Mouse (Mus musculus): Measurements from ENCODE around the gene Clpp.
A peak's percentile ranks its signal among the peaks of the same experiment; 100 is the strongest.

Gene Clpp

DNA sequence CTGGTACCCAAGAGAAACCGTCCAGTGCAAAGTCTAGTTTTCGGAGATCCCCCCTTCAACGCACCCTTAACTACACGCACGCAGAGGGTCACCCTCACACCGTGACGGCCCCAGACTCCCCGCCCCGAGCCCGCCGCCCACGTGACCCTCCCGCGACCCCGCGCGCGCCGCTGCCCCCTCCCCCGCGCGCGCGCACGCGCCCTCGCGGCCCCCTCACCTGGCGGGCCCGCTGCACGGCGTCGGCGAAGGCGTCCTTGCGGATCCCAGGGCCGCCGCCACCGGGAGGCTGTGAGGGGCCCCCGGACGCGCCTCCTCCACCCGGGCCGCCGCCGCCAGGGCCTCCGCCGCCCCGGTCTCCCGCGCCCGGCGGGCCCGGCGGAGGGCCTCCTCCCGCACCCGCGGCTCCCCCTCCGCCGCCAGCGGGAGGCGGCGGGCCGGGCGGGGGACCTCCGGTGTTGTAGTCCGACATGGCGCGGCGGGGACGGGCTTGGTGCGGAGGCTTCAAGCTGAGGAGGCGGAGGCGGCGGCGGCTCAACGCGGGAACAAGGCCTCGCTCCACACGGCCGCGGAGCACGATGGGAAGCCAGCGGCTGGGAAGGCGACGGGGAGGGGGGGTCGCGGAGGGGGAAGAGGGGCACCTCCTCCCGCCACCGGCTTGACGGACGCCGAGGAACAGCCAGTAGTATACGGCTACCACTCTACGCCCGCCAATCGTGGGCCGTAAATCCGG is 41.0 kb downstream of the Clpp start, which contains the start of gene Khsrp:
Khsrp (minus strand) TSS at position 592 of the 730 bp plus-strand sequence.
- no peak for DNase-seq (ENCODE audit: low read depth, low spot score)

- DNase-seq (ENCODE audit: low read depth, low spot score), result peak; percentile 100
Observed at GRCm38 (mm10) chr17:57031661-57032420, 41.7 kb downstream of the Clpp start.

DNA sequence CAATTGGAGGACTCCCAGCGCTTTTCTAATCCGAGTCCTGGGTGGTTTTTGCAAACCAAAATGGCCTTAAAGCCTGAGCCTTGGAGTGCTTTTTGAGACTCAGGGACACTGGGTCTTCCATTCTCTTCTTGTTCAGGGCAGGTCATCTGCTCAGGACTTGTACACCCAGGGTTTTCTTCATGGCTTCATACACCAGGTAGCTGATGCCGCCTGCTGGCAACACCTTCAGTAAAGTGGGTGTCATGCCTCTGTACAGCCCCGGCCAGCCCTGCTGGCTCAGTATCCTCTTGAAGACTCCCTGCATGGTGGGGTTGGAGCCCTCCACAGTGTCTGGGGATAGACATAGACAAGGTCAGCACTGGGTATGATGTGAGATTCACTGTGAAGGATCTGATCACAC is 42.7 kb downstream of the Clpp start:
- DNase-seq (ENCODE audit: low read depth, low spot score), result no peak

GRCm38 (mm10) chr17:57038978-57039377 is 48.9 kb downstream of the Clpp start:
- DNase-seq (ENCODE audit: low read depth, low spot score), result no peak

GRCm38 (mm10) chr17:57041554-57041953 is 51.4 kb downstream of the Clpp start, which contains the start of gene Slc25a41:
TSS of gene Slc25a41 (minus strand) at chr17:57041654.
- DNase-seq (ENCODE audit: low read depth, low spot score), result no peak
